Mouse (Mus musculus) kidney, embryonic 16.5 days (tissue): ENCODE measurements around the gene Cubn. TPM values are rescaled to one million over a fixed set of nuclear protein-coding genes. Genes with fewer than 3 reads are reported as not detected.

ENCODE experiments used
- ATAC-seq: fragments of 200-750 bp; cut with Nextera tagmentation; 2 replicates; pipeline ENCODE4 v1.8.0; 2017; ENCODE audit warnings: moderate TSS enrichment; ENCODE audit not compliant: low FRiP score, low TSS enrichment
- H3K27ac ChIP-seq: fragments of 300-500 bp; sonication (generic); 2 replicates; pipeline ENCODE4 v1.5.1; 2014; ENCODE audit warnings: low read length
- H3K27me3 ChIP-seq: fragments of 300-500 bp; sonication (generic); 2 replicates; pipeline ENCODE4 v1.6.1; 2014; ENCODE audit warnings: low read length, control low read depth, mixed read lengths; ENCODE audit not compliant: insufficient read depth
- H3K36me3 ChIP-seq: fragments of 300-500 bp; sonication (generic); 2 replicates; pipeline ENCODE4 v1.6.1; 2014; ENCODE audit warnings: low read length, control low read depth, mixed read lengths; ENCODE audit not compliant: insufficient read depth
- H3K4me1 ChIP-seq: fragments of 300-500 bp; sonication (generic); 2 replicates; pipeline ENCODE4 v1.6.1; 2014; ENCODE audit warnings: low read length, control low read depth, mixed read lengths; ENCODE audit not compliant: insufficient read depth
- H3K4me2 ChIP-seq: fragments of 300-500 bp; sonication (generic); replicated peaks from 2 replicates; pipeline ENCODE4 v1.6.1; 2014; ENCODE audit warnings: low read depth, low read length
- H3K4me3 ChIP-seq: fragments of 300-500 bp; sonication (generic); 2 replicates; pipeline ENCODE4 v1.5.1; 2014; ENCODE audit warnings: mild to moderate bottlenecking, low read length
- H3K9ac ChIP-seq: fragments of 300-500 bp; sonication (generic); replicated peaks from 2 replicates; pipeline ENCODE4 v1.6.1; 2014; ENCODE audit warnings: low read length
- H3K9me3 ChIP-seq: fragments of 300-500 bp; sonication (generic); 2 replicates; pipeline ENCODE4 v1.6.1; 2016; ENCODE audit warnings: low read length, control low read depth
- WGBS: fragments of 180-500 bp; shearing (Covaris S2); extraction: QIAGEN DNeasy Blood & Tissue Kit; methylation state at CpG from one replicate; pipeline ENCODE4 v1.1.7; 2014; 5-methylcytosine and 5-hydroxymethylcytosine counted together
- polyA plus RNA-seq: library from polyadenylated mRNA; unstranded; fragments of >200 nt; fragmentation: Nextera tagmentation; extraction: Ambion mirVana; gene quantifications from 2 replicates; pipeline ENCODE4 v1.2.1, GENCODE M21; 2015

The Cubn gene
- polyA plus RNA-seq, 1 experiment from 2014 or later, result 7.9 TPM

GRCm38 (mm10) chr2:13335446-13335845 lies 156.2 kb downstream of the Cubn start:
- no peak overlapping the region for H3K27ac ChIP-seq
- H3K36me3 ChIP-seq, result no peaks in the 10 kb centered on the region
- H3K9ac ChIP-seq, result no peak overlapping the region
- no peaks in the 10 kb centered on the region for H3K27me3 ChIP-seq
- WGBS, result 58% methylated on average over 4 of the region's 4 CpGs
- ATAC-seq, result no peak
- H3K9me3 ChIP-seq, result no peaks in the 10 kb centered on the region
- H3K4me1 ChIP-seq, result no peaks in the 10 kb centered on the region
- H3K4me3 ChIP-seq, result no peak overlapping the region
- no peak overlapping the region for H3K4me2 ChIP-seq

- Histone ChIP-seq H3K4me2 (no peak overlapping the region), H3K4me3 (no peak overlapping the region), H3K9me3 (no peaks in the 10 kb centered on the region), H3K27me3 (no peaks in the 10 kb centered on the region), H3K27ac (0 out of 2 replicates have a peak overlapping the region, but pooled peaks have one; percentile 41), H3K9ac (no peak overlapping the region), H3K4me1 (no peaks in the 10 kb centered on the region), H3K36me3 (no peaks in the 10 kb centered on the region)
- ATAC-seq, result peak; percentile 12; the same call in 1 of the 2 replicates
- 61% methylated on average over 4 of the region's 4 CpGs for WGBS
Observed at GRCm38 (mm10) chr2:13329754-13330417, 161.7 kb downstream of the Cubn start.

- Histone ChIP-seq H3K9ac (no peak overlapping the region), H3K27ac (no peak overlapping the region), H3K36me3 (no peaks in the 10 kb centered on the region), H3K4me3 (no peak overlapping the region), H3K9me3 (no peaks in the 10 kb centered on the region), H3K4me2 (no peak overlapping the region), H3K27me3 (no peaks in the 10 kb centered on the region), H3K4me1 (no peaks in the 10 kb centered on the region)
- ATAC-seq, result no peak
- WGBS, result 82% methylated on average over 3 of the region's 3 CpGs
Observed at GRCm38 (mm10) chr2:13303376-13303775, 188.2 kb downstream of the Cubn start.

- Histone ChIP-seq H3K4me3 (no peak overlapping the region), H3K36me3 (no peaks in the 10 kb centered on the region), H3K4me1 (no peaks in the 10 kb centered on the region), H3K4me2 (no peak overlapping the region), H3K27ac (no peak overlapping the region), H3K27me3 (no peaks in the 10 kb centered on the region), H3K9me3 (no peaks in the 10 kb centered on the region), H3K9ac (no peak overlapping the region)
- WGBS, result 43% methylated on average over 3 of the region's 3 CpGs
- ATAC-seq, result no peak; the same call in 1 of the 2 replicates
Observed at GRCm38 (mm10) chr2:13299031-13299430, 192.6 kb downstream of the Cubn start.

- no peaks in the 10 kb centered on the region for H3K9me3 ChIP-seq
- no peak overlapping the region for H3K27ac ChIP-seq
- WGBS, result 55% methylated on average over 5 of the region's 5 CpGs
- ATAC-seq, result no peak
- no peak overlapping the region for H3K4me2 ChIP-seq
- no peaks in the 10 kb centered on the region for H3K4me1 ChIP-seq
- H3K27me3 ChIP-seq, result no peaks in the 10 kb centered on the region
- no peak overlapping the region for H3K4me3 ChIP-seq
- H3K9ac ChIP-seq, result no peak overlapping the region
- no peaks in the 10 kb centered on the region for H3K36me3 ChIP-seq
Observed at GRCm38 (mm10) chr2:13297733-13298132, 193.9 kb downstream of the Cubn start.

- H3K27me3 ChIP-seq, result no peaks in the 10 kb centered on the region
- no peak overlapping the region for H3K4me2 ChIP-seq
- WGBS, result 0% methylated on average over 1 of the region's 1 CpGs
- H3K36me3 ChIP-seq, result no peaks in the 10 kb centered on the region
- H3K9ac ChIP-seq, result no peak overlapping the region
- no peak for ATAC-seq
- H3K27ac ChIP-seq, result no peak overlapping the region
- no peaks in the 10 kb centered on the region for H3K4me1 ChIP-seq
- H3K9me3 ChIP-seq, result no peaks in the 10 kb centered on the region
- no peak overlapping the region for H3K4me3 ChIP-seq
Observed at GRCm38 (mm10) chr2:13290661-13291060, 201.0 kb downstream of the Cubn start.

- Histone ChIP-seq H3K27me3 (no peaks in the 10 kb centered on the region), H3K9me3 (no peaks in the 10 kb centered on the region), H3K4me3 (no peak overlapping the region), H3K9ac (no peak overlapping the region), H3K27ac (no peak overlapping the region), H3K36me3 (no peaks in the 10 kb centered on the region), H3K4me1 (no peaks in the 10 kb centered on the region), H3K4me2 (no peak overlapping the region)
- 76% methylated on average over 3 of the region's 3 CpGs for WGBS
- ATAC-seq, result no peak
Observed at GRCm38 (mm10) chr2:13290070-13290469, 201.5 kb downstream of the Cubn start.

- Histone ChIP-seq H3K4me1 (no peaks in the 10 kb centered on the region), H3K4me2 (no peak overlapping the region), H3K9ac (no peak overlapping the region), H3K36me3 (no peaks in the 10 kb centered on the region), H3K9me3 (no peaks in the 10 kb centered on the region), H3K27ac (no peak overlapping the region), H3K4me3 (no peak overlapping the region), H3K27me3 (no peaks in the 10 kb centered on the region)
- 55% methylated on average over 10 of the region's 10 CpGs for WGBS
- ATAC-seq, result no peak; the same call in 1 of the 2 replicates
Observed at GRCm38 (mm10) chr2:13278114-13278862, 213.3 kb downstream of the Cubn start.

- Histone ChIP-seq H3K9ac (no peak overlapping the region), H3K4me3 (no peak overlapping the region), H3K27ac (no peak overlapping the region), H3K27me3 (no peaks in the 10 kb centered on the region), H3K4me2 (no peak overlapping the region), H3K36me3 (no peaks in the 10 kb centered on the region), H3K9me3 (no peaks in the 10 kb centered on the region), H3K4me1 (no peaks in the 10 kb centered on the region)
- no peak for ATAC-seq
- WGBS, result 60% methylated on average over 7 of the region's 7 CpGs
Observed at GRCm38 (mm10) chr2:13275874-13276273, 215.7 kb downstream of the Cubn start.
